Mouse (Mus musculus) cortical plate, adult 2 months (tissue): ENCODE data around the gene Npc2. TPM values are rescaled to one million over a fixed set of nuclear protein-coding genes. Genes with fewer than 3 reads are reported as not detected.

Experiments used
- H3K27ac ChIP-seq: fragments of 200-500 bp; 2 replicates; pipeline ENCODE4 v1.5.1; 2012; ENCODE audit warnings: low read length, control low read depth, inconsistent platforms; ENCODE audit not compliant: insufficient read depth
- H3K4me1 ChIP-seq: fragments of 200-500 bp; 2 replicates; pipeline ENCODE4 v1.6.1; 2011; ENCODE audit warnings: low read length; ENCODE audit not compliant: control insufficient read depth, insufficient read depth
- H3K4me3 ChIP-seq: fragments of 200-500 bp; 2 replicates; pipeline ENCODE4 v1.5.1; 2011; ENCODE audit warnings: mild to moderate bottlenecking, low read length, control low read depth; ENCODE audit not compliant: insufficient read depth
- CTCF ChIP-seq: fragments of 200-500 bp; IDR thresholded peaks from 2 replicates; pipeline ENCODE4 v1.5.1; 2011; ENCODE audit warnings: mild to moderate bottlenecking, control low read depth, low read length; ENCODE audit not compliant: insufficient read depth; ENCODE audit errors: extremely low read depth
- POLR2A ChIP-seq: fragments of 200-500 bp; IDR thresholded peaks from 2 replicates; pipeline ENCODE4 v1.6.1; 2011; ENCODE audit warnings: mild to moderate bottlenecking, low read length, control low read depth; ENCODE audit not compliant: insufficient read depth; ENCODE audit errors: extremely low read depth
- polyA plus RNA-seq: library from polyadenylated mRNA; depleted of rRNA; stranded (reverse); fragments of >200 nt; gene quantifications from 2 replicates; pipeline ENCODE4 v1.2.3, GENCODE M21; 2012; rRNA removed

The Npc2 gene
- polyA plus RNA-seq, result 45.5 and 50.0 TPM in 2 replicates

DNA sequence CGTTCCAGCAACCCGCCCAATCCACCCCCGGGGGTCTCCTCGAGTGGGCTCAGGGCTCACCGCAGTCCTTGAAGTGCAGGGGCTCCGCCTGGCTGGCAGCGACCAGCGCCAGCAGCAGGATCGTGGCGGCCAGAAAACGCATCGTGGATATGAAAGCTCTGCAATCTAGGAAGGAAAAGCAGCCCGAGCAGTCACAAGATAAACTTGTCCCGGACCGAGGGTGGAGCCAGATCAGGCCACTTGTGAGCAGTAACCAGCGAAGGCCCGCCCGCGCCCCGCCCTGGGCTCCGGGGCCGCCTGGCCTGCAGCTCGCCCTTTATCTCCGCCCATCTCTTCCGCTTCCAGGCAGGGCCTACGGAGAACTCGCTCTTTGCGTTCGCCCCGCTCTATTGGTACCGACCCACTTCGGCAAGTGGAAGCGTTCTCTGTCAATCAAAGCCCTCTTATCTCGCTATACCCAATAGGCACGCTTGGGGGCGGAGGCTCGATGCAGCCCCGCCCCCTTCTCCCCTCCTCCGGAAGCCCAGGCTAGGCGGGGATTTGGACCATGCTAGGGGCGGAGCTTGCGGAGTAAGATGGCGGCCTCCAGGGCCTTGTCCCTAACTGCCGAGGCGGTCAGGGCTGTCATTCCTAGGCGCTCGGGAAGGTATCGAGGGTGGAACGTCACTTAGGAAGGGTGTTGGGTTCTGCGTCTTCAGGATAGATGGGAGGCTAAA lies at the start of gene Npc2, which contains the start of gene Isca2:
Gene Npc2, minus strand, starts transcription at position 427 of the 716 bp plus-strand sequence.
Gene Isca2, plus strand, starts transcription at position 526 of the 716 bp plus-strand sequence.
- Histone ChIP-seq H3K27ac (peak within 1 kb of the TSS; percentile 40), H3K4me1 (peaks cover 5% of the 10 kb centered on the region), H3K4me3 (peak within 1 kb of the TSS; percentile 89)
- no peak for TF ChIP-seq CTCF
- TF ChIP-seq POLR2A, result peak; percentile 66

DNA sequence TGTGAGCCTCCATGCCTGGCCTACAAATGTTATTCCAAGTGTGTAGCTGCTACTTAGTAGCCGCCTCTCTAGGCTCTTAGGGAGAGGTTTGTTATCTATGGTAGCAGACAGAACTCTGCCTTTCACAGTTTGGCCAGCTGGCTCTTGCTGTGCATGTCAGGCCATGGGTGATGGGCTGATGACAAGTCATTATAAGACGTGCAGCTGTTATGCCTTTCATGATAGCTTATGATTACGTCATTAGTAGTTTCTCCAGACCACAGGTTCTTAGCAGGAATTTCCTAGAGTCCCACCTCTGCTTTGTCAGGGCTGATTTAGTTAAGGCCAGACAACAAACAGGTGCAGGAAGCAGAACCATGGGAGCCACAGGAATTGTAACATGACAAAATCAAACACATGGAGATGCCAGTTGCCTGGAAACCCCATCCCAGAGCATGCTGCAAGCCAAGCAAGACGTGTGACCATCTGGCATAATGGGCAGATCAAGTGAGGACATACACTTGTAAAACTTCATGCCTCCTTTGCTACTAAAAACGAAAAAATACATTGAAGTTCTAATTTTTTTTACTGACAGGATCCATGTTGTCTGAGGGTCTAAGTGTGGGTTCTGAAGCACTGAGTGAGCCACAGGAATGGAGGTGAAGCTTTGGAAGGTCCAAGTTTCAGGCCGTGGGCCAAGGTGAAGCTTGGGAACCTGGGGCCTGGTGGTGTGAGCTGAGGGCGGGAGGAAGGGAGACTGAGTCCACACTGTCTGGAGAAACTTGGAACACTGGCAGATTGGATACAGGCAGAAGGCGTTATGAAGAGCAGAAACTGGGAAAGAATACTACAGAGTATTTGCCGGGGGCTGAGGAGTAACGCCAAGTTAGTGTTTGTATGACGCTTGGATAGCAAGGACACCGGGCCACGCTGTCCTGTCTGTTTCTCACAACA lies 46.5 kb upstream of the Npc2 start:
- TF ChIP-seq POLR2A (no peak), CTCF (no peak)
- Histone ChIP-seq H3K27ac (no peak overlapping the region), H3K4me1 (no peaks in the 10 kb centered on the region), H3K4me3 (no peak overlapping the region)

GRCm38 (mm10) chr12:84818496-84818895 lies 45.5 kb upstream of the Npc2 start:
- TF ChIP-seq POLR2A (no peak), CTCF (no peak)
- Histone ChIP-seq H3K4me1 (no peaks in the 10 kb centered on the region), H3K4me3 (no peak overlapping the region), H3K27ac (no peak overlapping the region)

DNA sequence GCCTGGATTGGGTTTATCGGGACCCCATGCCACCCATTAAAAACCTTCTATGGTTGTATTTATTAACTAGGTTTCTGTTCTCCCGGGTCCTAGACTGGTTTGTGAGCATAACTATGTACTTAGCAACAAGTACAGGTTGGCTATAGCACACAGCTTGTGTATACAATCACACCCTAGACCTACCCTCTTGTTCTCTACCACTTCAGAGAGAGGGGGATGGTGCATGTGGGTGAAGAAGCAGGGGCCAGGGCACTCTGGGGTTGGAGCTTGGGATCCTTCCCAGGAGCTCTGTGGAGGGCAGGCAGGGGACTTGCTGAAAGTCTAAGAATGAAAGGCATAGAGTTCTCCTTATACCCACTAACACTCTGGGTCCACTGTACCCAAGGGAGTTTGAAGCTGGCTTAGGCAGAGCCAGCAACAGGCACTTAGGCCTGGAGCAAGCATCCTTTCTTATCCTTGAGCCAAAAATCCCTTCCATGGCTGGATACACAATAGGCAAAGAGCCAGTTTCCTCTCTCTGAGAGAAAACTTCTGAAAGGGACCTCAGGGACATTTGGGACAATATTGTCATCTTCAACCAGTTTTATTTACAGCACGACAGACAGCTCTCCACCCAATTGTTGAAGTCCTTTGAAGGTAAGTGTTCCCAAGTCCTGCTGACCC lies 41.8 kb upstream of the Npc2 start:
- H3K4me1 ChIP-seq, result no peaks in the 10 kb centered on the region
- TF ChIP-seq CTCF, result no peak
- no peak for TF ChIP-seq POLR2A
- no peak overlapping the region for H3K27ac ChIP-seq

DNA sequence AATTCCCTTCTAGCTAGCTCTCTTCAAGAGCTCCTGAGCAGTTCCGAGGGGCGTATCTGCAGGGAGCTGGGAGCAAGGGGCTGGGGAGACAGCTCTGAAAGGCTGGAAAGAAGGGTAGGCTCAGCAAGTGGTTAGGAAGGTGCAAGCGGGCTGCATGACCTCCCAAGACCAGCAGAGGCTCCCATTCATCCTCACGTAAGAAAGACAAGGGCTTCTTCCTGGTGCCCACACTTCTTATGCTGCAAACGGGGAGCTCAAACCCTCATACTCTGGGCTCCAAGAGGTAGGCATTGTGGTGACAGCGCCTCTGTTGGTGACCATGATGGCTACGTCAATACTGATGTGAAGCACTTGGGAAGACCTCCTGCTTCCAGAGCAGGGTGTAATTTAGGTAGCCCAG lies 40.8 kb upstream of the Npc2 start:
- Histone ChIP-seq H3K4me1 (no peaks in the 10 kb centered on the region), H3K27ac (no peak overlapping the region), H3K4me3 (no peak overlapping the region)
- TF ChIP-seq CTCF (no peak), POLR2A (no peak)

More for the DNA sequence above, 41.8 kb upstream of the Npc2 start:
- no peak overlapping the region for H3K4me3 ChIP-seq

GRCm38 (mm10) chr12:84812004-84812403 lies 39.1 kb upstream of the Npc2 start:
- no peak overlapping the region for H3K27ac ChIP-seq
- peak; percentile 17; the same call in 1 of the 2 replicates for TF ChIP-seq CTCF
- TF ChIP-seq POLR2A, result no peak
- H3K4me1 ChIP-seq, result no peaks in the 10 kb centered on the region
- H3K4me3 ChIP-seq, result no peak overlapping the region

GRCm38 (mm10) chr12:84811510-84811909 lies 38.6 kb upstream of the Npc2 start:
- no peak for TF ChIP-seq CTCF
- TF ChIP-seq POLR2A, result no peak
- no peaks in the 10 kb centered on the region for H3K4me1 ChIP-seq
- no peak overlapping the region for H3K4me3 ChIP-seq
- no peak overlapping the region for H3K27ac ChIP-seq

DNA sequence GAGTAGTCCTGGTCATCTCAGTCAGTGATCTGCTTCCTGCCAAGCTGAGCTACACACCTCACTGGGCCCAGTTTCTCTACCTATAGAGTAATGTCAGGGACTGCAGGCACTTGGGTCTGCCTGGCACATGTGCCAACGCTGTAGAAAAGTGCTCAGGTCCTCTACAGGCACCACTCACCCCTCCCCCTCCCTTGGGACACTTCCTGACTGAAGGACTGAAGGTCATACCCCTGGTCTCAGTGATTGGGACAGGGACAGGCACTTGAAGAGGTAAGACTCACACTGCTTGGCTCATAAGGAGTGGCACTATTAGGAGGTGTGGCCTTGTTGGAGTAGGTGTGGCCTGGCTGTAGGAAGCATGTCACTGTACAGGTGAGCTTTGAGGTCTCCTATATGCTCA lies 37.9 kb upstream of the Npc2 start:
- TF ChIP-seq CTCF (no peak), POLR2A (no peak)
- no peak overlapping the region for H3K4me3 ChIP-seq
- no peak overlapping the region for H3K27ac ChIP-seq
- no peaks in the 10 kb centered on the region for H3K4me1 ChIP-seq

DNA sequence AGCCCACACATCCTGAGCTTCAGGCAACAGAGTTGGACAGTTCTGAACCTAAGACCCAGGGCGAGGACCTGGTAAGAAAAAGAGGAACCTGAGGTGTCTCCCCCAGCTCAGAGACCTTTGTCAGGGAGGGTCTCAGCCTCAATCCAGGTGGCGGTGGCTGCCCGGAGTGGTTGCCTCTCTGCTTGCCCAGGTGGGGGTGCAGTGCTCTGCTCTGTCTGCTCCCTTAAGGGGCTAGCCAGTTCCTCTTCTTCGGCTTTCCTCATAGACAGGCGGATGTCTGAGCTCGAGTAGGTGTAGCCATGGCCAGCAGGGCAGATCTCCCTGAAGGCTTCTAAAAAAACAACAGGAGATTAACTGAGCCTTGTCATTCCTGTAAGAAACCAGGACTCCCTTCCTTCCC lies 36.1 kb upstream of the Npc2 start:
- H3K4me1 ChIP-seq, result no peaks in the 10 kb centered on the region
- no peak overlapping the region for H3K27ac ChIP-seq
- no peak overlapping the region for H3K4me3 ChIP-seq
- no peak for TF ChIP-seq POLR2A
- TF ChIP-seq CTCF, result no peak

- no peaks in the 10 kb centered on the region for H3K4me1 ChIP-seq
- no peak for TF ChIP-seq CTCF
- no peak for TF ChIP-seq POLR2A
- no peak overlapping the region for H3K27ac ChIP-seq
- no peak overlapping the region for H3K4me3 ChIP-seq
Measured at GRCm38 (mm10) chr12:84807351-84807750, 34.4 kb upstream of the Npc2 start.
